Mouse (Mus musculus) liver, postnatal 0 days (tissue): Measurements from ENCODE around the gene Fut8.

ENCODE experiments used
- CTCF ChIP-seq: sonication (generic); IDR thresholded peaks from 2 replicates; pipeline ENCODE4 v1.5.1; 2016; ENCODE audit warnings: antibody characterized with exemption, low read depth
- EP300 ChIP-seq: IDR thresholded peaks from 2 replicates; pipeline ENCODE4 v1.6.1; 2016; ENCODE audit warnings: antibody characterized with exemption, low read depth, mild to moderate bottlenecking

- TF ChIP-seq CTCF = no peak
- TF ChIP-seq EP300 = no peak
Measured at GRCm38 (mm10) chr12:77196529-77197095, 41.3 kb upstream of the Fut8 start.
